Mouse (Mus musculus) layer of hippocampus, adult 8-10 months (tissue): Measurements from ENCODE around the gene Kcnj3. TPM values are rescaled to one million over a fixed set of nuclear protein-coding genes. Genes with fewer than 3 reads are reported as not detected.

Experiments used
- DNase-seq, 2 experiments: peaks; one replicate each; pipeline ENCODE4 v3.0.0; 2022; ENCODE audit warnings: low spot score in 2 of 2
- total RNA-seq, 4 experiments: library from RNA; stranded (reverse); gene quantifications; 2 replicates each; pipeline ENCODE4 v1.2.4; 2022

Gene Kcnj3
- total RNA-seq, 4 experiments from 2014 or later, result 106 to 119 (median 108) TPM

DNA sequence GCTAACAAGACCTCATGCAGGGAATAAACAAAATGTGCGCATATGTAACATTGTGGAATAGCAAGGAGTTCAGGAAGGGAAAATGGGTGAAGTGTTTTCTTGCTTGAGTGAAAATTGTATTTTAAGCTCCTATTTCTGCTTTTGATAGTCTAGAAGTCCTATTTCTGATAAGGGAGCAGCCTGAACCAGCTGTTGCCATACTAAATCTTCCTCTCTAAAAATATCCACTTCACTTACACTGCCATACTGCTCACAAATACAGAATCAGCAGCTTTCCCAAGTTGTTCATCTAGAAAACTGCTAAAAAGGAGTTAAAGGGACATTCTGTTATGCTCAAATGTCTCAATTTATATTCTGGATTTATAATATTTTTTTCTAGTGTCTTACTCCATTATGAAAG, 69.9 kb downstream of the Kcnj3 start:
- no peak for DNase-seq

DNA sequence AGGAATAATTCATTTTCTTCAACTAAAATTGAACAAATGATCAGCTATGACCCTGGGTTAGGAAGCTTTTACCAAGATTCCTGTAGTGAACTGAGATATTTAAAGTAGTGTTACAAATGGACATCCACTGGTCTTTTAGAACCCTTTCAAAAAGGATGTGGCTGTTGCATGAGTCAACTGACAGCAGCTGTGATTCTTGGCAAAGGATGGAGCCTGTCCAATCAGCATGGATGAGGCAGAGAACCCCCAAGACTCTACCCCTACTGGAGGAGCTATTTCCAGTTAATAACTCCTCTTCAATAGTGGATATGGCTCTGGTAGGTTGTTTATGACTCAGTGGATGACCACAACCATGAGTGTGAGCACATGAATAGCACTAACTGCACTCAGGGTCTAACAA, 81.5 kb downstream of the Kcnj3 start:
- DNase-seq, result no peak

DNA sequence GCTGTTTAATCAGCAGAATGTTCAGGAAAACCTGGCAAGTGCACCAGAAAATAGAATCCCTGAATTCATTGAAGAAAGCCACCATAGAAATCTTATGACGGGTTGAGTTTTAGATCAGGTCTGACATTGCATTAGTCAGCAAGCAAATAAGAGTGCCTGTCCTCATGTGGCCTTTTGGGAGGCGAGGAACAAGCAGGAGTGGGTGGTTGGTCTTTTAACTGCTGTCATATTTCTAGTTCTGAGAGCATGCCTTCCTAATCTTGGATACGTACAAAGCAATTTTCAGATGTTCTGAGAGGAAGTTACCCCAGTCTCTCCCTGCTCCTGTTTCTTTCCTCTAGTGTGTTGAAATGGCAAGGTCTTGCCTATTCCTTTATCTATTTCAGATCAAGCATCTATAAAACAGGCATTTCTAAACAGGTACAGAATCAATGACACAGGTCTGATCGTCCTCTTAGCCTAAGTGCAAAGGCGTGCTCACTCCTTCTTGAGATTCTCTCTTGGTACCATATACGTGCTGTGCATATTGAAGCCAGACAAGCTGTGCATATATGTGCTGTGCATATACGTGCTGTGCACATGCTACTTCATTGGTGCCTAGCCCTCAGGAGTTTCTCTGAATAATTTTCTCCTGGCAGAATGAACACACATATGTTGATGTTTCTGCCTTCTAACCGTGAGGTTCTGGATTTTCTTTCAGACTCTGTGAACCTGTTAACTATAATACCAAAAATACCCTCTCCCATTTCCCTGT, 97.1 kb downstream of the Kcnj3 start:
- DNase-seq, result peak; percentile 19 to 24

DNA sequence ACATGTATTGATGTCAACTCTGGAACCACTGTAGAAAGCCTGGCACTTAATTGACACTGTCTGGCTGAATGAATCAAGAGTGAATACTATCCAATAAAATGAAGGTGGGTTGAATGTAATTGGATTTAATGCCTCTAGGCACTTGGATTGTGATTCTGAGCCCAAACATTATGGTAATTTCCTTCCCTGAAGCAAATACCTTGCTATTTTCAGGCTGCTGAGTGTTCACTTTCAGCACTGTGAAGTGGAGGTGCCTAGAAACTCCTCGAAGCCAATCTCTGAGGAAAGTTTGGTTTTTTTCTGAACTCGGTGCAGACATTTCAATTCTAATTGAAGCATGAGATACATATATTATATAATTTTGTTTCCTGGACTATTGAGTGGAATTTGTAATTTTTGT, 99.2 kb downstream of the Kcnj3 start:
- DNase-seq, result no peak

DNA sequence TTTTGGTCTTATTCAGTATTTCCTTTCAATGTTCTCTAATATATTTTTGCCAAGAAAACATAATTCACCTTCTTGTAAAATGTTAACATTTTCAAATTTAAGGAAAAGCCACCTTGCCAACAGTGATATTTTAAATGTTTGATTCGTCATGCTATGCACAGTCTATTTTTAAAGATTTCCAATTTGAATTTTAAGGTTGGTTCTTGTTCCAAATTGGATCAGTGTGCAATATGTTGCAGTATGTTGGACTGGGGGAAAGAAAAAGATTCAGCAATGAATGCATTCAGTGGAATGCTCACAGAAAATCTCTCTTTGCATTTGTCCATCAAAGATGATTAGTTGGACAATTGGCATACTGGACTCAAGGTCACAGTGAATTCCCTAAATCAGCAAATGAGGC, 99.7 kb downstream of the Kcnj3 start:
- no peak for DNase-seq

DNA sequence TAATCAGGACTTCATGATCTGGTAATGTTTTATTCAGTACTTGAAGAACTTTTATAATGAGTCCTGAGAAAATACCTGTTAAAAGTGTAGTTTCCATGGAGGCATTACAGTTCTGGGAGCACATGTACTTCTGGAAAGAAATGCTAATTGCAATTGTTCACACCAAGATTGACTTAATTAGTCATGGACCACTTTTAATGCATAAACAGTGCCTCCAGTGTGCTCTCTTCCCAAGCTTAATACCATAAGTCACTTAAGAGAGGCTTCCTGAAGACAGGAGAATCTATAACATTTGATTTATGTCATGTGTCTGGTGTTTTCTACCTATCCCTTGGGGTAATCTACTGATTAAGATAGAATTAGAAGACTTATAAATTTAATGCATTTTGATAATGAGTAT, 111.8 kb downstream of the Kcnj3 start:
- no peak for DNase-seq

DNA sequence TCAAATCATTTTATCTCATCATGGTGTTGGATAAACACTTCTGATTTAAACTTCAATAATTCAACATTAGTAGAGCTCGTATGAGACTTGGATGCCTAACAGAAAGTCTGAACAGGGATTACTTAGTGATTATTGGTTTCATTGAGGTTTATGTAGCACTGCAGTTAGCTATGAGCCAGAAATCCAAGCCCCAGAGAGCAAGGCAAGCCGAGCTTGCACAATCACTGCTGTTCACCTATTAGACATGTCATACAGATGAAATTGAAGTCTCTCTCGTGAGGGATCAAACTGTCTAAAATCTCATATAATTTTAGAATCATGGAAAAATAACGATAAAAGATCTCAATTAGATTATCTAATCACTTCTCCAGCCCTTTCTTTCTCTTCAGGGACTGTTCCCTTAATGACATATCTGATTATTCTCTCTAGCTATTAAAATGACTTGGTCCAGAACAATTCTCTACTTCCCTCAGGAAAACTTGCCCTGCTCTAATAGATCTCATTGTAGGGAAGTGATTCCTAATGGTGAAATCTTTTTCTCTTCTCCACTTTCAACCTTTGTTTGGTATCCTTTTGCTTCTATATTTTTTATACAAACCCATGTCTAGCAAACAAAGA, 122.7 kb downstream of the Kcnj3 start:
- no peak for DNase-seq

DNA sequence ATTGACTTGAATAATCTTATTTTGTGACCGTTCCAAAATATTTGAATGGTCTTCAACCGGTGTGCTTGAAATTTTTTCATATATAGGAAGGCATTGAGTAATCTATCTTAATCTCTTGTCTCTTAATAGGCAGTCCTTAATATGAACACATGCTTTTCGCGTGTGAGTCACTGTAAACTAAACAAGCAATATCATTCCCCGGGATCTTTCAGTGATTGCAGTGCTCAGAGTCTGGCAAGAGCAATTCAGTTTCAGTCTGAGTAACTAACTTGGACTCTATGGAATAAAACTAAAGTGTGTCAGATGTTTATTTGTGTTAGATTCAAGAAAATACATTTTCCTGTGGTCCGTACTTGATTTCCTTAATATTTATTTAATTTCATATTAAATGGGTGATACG, 133.5 kb downstream of the Kcnj3 start:
- DNase-seq, result no peak

- no peak for DNase-seq
These were observed 135.7 kb downstream of the Kcnj3 start for GRCm38 (mm10) chr2:55571425-55571824.

GRCm38 (mm10) chr2:55580286-55580685, 144.5 kb downstream of the Kcnj3 start:
- no peak for DNase-seq

DNA sequence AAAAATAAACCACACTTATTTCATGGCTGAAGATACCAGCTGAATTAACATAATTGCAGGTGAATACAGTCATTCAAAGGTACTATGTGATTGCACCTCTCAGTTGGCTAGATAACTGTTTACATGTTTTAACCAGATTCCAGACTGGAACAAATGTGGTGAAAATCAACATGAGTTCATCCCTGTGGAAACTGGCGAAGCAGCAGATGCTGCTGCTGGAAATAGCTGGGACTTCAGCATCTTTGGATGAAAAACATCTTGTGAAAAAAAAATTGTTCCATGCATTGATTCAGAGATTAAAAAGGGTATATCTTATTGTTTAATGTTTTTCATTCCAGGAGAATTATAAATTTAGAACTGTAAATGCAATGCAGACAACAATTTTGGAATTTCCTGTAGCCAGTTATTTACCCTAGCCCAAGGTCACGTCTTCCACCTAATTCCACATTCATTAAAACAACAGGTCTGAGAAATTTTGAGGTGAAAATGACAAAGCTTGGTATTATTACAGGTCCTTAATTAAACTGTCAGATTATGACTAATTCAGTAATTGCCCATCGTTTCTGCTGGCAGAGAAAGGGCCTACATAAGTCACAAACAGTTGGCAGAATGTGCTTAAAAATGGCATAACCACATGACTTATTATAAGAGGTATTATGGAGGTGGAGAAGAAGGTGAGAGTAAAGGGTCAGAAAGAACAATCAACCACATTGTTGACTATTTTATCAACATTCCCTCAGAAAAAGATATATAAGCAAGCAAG, 155.6 kb downstream of the Kcnj3 start:
- DNase-seq, result peak; percentile 33
